Mouse (Mus musculus): ENCODE results near the gene Lin54. TPM values are rescaled to one million over a fixed set of nuclear protein-coding genes. Genes with fewer than 3 reads are reported as not detected.
A peak's percentile ranks its signal among the peaks of the same experiment; 100 is the strongest.
"Not testable (repeated sequence)": the region's sequence is repeated elsewhere in the genome, so short reads cannot be mapped to it uniquely, and the experiment has no call there.

The Lin54 gene
- polyA plus RNA-seq, 1 experiment from 2014 or later = 10.2 TPM

DNA sequence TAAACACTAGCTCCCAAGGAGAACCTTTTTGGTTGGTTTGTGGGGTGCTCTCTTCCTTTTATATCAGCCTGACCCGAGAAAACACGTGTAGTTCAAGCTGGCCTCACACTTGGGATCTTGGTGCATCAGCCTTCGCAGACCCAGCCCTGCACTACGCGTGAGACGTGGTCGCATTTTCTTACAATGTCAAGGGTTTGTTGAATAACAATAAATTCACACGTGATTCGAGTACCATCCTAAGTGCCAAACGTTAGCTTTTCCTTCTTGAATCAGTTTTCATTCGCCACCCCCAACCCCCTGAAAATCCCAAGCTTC lies 70.4 kb downstream of the Lin54 start:
- Histone ChIP-seq H3K27ac (ENCODE audit: low read length) (peak overlapping the region; percentile 87), H3K9me3 (ENCODE audit: control insufficient read depth, low read length) (no peaks in the 10 kb centered on the region)

DNA sequence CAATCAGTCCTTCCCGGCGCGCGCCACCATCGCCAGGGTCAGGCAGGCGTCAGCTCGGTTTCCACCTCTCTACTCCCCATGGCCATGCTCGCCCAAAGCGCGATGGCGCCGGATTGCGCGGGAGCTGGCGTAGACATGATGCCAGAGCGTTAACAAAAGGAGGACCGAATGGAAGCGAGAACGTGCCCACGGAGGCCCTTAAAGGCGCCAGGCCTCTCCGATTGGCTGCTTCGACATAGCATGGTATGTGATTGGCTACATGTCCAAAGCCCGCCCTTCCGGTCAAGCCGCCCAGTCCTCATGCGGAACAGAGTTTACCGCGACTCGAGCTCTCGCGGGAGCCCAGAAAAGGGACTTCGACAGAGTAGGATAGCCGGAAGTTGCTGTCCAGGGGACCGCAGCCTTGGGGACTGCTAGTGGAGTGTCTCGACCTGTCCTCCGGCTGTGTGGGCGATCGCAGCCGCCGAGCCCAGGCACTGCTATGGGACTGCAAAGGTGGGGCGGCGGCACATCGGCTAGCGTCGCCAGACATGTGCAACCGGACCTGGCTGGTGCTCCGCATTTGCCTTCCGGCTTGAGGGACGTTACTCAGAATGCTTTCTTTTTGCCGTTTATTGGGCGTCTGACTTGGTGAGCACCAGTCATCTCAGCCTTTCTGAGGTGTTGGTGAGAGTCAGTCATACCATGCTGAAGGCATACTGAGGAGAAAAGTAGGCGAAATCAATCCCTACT lies 70.9 kb downstream of the Lin54 start:
- Histone ChIP-seq H3K4me1 (ENCODE audit: control insufficient read depth, insufficient read depth, low read length) (peaks cover 32% of the 10 kb centered on the region), H3K4me2 (ENCODE audit: low read depth, low read length) (peak overlapping the region; percentile 82), H3K9me3 (ENCODE audit: control insufficient read depth, low read length) (no peaks in the 10 kb centered on the region), H3K9ac (ENCODE audit: low read depth, low read length) (peak overlapping the region; percentile 93), H3K27me3 (replicated peaks; ENCODE audit: control insufficient read depth, insufficient read depth, low read length) (no peaks in the 10 kb centered on the region), H3K27ac (ENCODE audit: low read length) (peak overlapping the region; percentile 89), H3K36me3 (ENCODE audit: control insufficient read depth, insufficient read depth, low read length) (peaks cover 2% of the 10 kb centered on the region; the same call in 1 of the 2 replicates), H3K4me3 (ENCODE audit: low read length) (peak overlapping the region; percentile 61)
- under 1% methylated on average over 53 of the region's 53 CpGs for WGBS
- ATAC-seq = peak; percentile 99

More for the DNA sequence above, 70.4 kb downstream of the Lin54 start:
- peaks cover 29% of the 10 kb centered on the region for H3K4me1 ChIP-seq (ENCODE audit: control insufficient read depth, insufficient read depth, low read length)
- peaks cover 2% of the 10 kb centered on the region; the same call in 1 of the 2 replicates for H3K36me3 ChIP-seq (ENCODE audit: control insufficient read depth, insufficient read depth, low read length)
- ATAC-seq = peak; percentile 11; the same call in 1 of the 2 replicates
- H3K4me3 ChIP-seq (ENCODE audit: low read length) = peak overlapping the region; percentile 61
- no peaks in the 10 kb centered on the region for H3K27me3 ChIP-seq (replicated peaks; ENCODE audit: control insufficient read depth, insufficient read depth, low read length)
- H3K9ac ChIP-seq (ENCODE audit: low read depth, low read length) = peak overlapping the region; percentile 82
- H3K4me2 ChIP-seq (ENCODE audit: low read depth, low read length) = peak overlapping the region; percentile 82
- 4% methylated on average over 11 of the region's 11 CpGs for WGBS

DNA sequence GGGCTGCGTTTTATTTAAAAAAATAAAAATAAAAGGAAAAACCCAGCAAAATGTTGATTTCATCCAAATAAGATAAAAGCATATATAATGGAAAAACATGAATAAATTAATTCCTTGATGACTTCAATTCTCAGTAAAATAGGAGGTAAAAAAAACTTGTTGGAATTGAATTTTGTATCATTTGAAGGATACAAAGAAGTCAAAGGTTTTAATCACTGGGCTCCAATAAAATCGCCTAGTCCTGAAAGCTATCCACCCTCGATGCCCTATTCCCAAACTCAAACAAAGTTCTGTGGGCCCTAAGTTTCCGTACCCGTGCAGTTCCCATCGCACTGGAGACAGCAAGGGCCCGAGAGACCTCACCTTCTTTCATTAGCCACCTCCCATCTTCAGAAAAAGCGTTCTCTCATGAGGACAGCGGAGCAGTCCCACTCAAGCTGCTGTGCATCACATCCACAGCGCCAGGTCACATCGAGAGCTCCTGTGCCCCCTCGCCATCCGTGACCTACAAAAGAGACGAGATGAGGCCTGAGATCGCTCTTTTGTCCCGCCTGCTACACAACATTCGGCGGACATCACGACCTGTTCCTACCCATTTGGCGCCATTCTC lies 71.6 kb downstream of the Lin54 start:
- Histone ChIP-seq H3K4me2 (ENCODE audit: low read depth, low read length) (peak overlapping the region; percentile 69), H3K4me3 (ENCODE audit: low read length) (peak overlapping the region; percentile 61), H3K4me1 (ENCODE audit: control insufficient read depth, insufficient read depth, low read length) (peaks cover 36% of the 10 kb centered on the region), H3K27me3 (replicated peaks; ENCODE audit: control insufficient read depth, insufficient read depth, low read length) (no peaks in the 10 kb centered on the region), H3K36me3 (ENCODE audit: control insufficient read depth, insufficient read depth, low read length) (peaks cover 2% of the 10 kb centered on the region; the same call in 1 of the 2 replicates), H3K9ac (ENCODE audit: low read depth, low read length) (peak overlapping the region; percentile 93), H3K27ac (ENCODE audit: low read length) (peak overlapping the region; percentile 89), H3K9me3 (ENCODE audit: control insufficient read depth, low read length) (no peaks in the 10 kb centered on the region)
- under 1% methylated on average over 20 of the region's 20 CpGs for WGBS
- peak; percentile 51 for ATAC-seq

DNA sequence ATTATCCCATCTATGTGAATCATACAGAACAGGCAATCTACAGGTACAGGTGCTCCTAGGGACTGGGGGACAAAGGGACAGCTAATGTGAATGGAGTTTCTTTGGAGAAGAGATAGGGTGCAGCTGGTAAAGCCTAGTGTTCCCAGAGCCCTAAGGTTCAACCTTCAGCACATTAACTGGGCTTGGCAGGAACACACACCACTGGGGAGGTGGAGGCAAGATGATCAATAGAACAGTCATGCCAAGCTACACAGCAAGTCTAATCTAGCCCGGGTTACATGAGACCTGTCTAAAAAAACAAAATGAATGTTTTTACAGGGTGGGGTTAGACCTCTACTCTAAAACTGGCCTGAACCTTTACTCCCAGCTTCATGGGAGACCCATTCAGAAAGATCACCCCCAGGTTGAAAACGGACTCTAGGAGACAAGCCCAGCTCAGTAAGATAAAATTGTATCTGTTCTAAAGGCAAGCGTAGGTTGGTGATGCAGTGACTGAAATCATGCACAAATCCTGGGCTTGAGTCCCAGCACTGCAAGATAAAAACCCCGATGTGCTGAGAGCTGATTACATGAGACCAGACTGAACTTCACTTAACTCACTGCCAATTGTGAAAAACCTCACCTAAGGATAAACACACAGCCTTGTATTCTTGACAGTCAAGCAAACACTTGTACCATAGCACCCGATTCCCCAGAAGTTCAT lies 72.3 kb downstream of the Lin54 start:
- no peaks in the 10 kb centered on the region for H3K27me3 ChIP-seq (replicated peaks; ENCODE audit: control insufficient read depth, insufficient read depth, low read length)
- ATAC-seq = no peak
- H3K9ac ChIP-seq (ENCODE audit: low read depth, low read length) = peak overlapping the region; percentile 93
- peak overlapping the region; percentile 61 for H3K4me3 ChIP-seq (ENCODE audit: low read length)
- peaks cover 2% of the 10 kb centered on the region; the same call in 1 of the 2 replicates for H3K36me3 ChIP-seq (ENCODE audit: control insufficient read depth, insufficient read depth, low read length)
- 7% methylated on average over 5 of the region's 5 CpGs for WGBS
- H3K4me1 ChIP-seq (ENCODE audit: control insufficient read depth, insufficient read depth, low read length) = peaks cover 39% of the 10 kb centered on the region
- peak overlapping the region; percentile 69 for H3K4me2 ChIP-seq (ENCODE audit: low read depth, low read length)
- no peaks in the 10 kb centered on the region for H3K9me3 ChIP-seq (ENCODE audit: control insufficient read depth, low read length)
- H3K27ac ChIP-seq (ENCODE audit: low read length) = no peak overlapping the region

DNA sequence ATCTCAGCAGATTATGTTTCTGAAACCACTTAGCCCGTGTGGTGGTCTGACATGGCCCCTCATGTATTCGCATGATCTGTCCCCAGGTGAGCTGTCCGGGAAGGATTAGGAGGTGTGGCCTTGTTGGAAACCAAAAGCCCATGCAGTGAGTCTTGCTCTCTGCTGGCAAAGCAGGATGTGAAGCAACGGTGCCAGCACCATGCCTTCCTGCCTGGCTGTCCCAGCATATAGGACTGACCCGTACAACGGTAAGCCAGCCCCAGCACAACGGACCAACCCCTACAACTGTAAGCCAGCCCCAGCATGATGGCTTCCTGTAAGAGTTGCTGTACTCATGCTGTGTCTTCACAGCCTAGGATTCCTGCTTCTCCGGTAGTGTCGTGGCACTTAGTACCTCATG lies 73.2 kb downstream of the Lin54 start:
- H3K4me3 ChIP-seq (ENCODE audit: low read length) = peak overlapping the region; percentile 61
- peaks cover 5% of the 10 kb centered on the region; the same call in 1 of the 2 replicates for H3K36me3 ChIP-seq (ENCODE audit: control insufficient read depth, insufficient read depth, low read length)
- peaks cover 45% of the 10 kb centered on the region for H3K4me1 ChIP-seq (ENCODE audit: control insufficient read depth, insufficient read depth, low read length)
- peak overlapping the region; percentile 93 for H3K9ac ChIP-seq (ENCODE audit: low read depth, low read length)
- H3K9me3 ChIP-seq (ENCODE audit: control insufficient read depth, low read length) = no peaks in the 10 kb centered on the region
- H3K27me3 ChIP-seq (replicated peaks; ENCODE audit: control insufficient read depth, insufficient read depth, low read length) = no peaks in the 10 kb centered on the region
- ATAC-seq = no peak
- no peak overlapping the region for H3K27ac ChIP-seq (ENCODE audit: low read length)
- WGBS = 43% methylated on average over 9 of the region's 9 CpGs
- peak overlapping the region; percentile 69 for H3K4me2 ChIP-seq (ENCODE audit: low read depth, low read length)

DNA sequence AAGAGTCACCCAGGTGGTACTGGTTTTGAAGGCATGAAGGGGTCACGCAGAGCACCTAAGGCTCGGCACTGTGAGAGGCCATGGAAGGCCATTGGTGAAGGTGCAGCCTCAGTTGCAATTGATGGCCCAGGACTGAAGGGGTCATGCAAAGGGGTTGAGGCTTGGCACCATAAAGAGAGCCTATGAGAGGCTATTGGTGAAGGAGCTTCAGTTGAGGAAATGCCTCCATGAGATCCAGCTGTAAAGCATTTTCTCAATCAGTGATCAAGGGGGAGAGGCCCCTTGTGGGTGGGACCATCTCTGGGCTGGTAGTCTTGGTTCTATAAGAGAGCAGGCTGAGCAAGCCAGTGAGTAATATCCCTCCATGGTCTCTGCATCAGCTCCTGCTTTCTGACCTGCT lies 74.6 kb downstream of the Lin54 start:
- H3K4me1 ChIP-seq (ENCODE audit: control insufficient read depth, insufficient read depth, low read length) = peaks cover 40% of the 10 kb centered on the region
- not testable (repeated sequence) for H3K4me2 ChIP-seq (ENCODE audit: low read depth, low read length)
- 80% methylated on average over 2 of the region's 2 CpGs for WGBS

DNA sequence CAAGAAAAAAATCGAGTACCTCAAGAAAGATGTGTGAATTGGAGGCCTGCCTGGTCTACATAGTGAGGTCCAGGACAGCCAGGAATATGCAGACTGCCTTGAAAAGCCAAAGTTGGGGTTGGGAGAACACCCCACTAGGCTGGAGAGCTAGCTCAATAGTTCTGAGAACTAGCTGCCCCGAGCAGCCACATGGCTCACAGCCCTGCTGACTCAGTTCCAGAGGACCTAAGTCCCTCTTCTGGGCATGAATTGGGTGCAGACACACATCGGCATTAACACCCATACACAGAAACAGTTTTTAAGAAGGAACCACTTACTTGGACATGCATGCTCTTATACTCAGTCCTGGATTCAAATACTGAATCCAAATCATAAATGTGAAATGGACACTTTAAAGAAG lies 76.2 kb downstream of the Lin54 start:
- no peak for ATAC-seq
- no peaks in the 10 kb centered on the region for H3K9me3 ChIP-seq (ENCODE audit: control insufficient read depth, low read length)
- no peaks in the 10 kb centered on the region for H3K27me3 ChIP-seq (replicated peaks; ENCODE audit: control insufficient read depth, insufficient read depth, low read length)
- 74% methylated on average over 3 of the region's 3 CpGs for WGBS
- peak overlapping the region; percentile 29 for H3K4me2 ChIP-seq (ENCODE audit: low read depth, low read length)
- H3K4me3 ChIP-seq (ENCODE audit: low read length) = peak overlapping the region; percentile 13; the same call in 1 of the 2 replicates
- H3K27ac ChIP-seq (ENCODE audit: low read length) = no peak overlapping the region
- H3K4me1 ChIP-seq (ENCODE audit: control insufficient read depth, insufficient read depth, low read length) = peaks cover 34% of the 10 kb centered on the region
- peaks cover 18% of the 10 kb centered on the region for H3K36me3 ChIP-seq (ENCODE audit: control insufficient read depth, insufficient read depth, low read length)
- 0 out of 2 replicates have a peak overlapping the region, but pooled peaks have one; percentile 26 for H3K9ac ChIP-seq (ENCODE audit: low read depth, low read length)

More for the DNA sequence above, 74.6 kb downstream of the Lin54 start:
- not testable (repeated sequence) for H3K27ac ChIP-seq (ENCODE audit: low read length); H3K4me3 ChIP-seq (ENCODE audit: low read length); H3K9me3 ChIP-seq (ENCODE audit: control insufficient read depth, low read length); H3K27me3 ChIP-seq (replicated peaks; ENCODE audit: control insufficient read depth, insufficient read depth, low read length); H3K9ac ChIP-seq (ENCODE audit: low read depth, low read length); ATAC-seq
- H3K36me3 ChIP-seq (ENCODE audit: control insufficient read depth, insufficient read depth, low read length) = peaks cover 12% of the 10 kb centered on the region; the same call in 1 of the 2 replicates

DNA sequence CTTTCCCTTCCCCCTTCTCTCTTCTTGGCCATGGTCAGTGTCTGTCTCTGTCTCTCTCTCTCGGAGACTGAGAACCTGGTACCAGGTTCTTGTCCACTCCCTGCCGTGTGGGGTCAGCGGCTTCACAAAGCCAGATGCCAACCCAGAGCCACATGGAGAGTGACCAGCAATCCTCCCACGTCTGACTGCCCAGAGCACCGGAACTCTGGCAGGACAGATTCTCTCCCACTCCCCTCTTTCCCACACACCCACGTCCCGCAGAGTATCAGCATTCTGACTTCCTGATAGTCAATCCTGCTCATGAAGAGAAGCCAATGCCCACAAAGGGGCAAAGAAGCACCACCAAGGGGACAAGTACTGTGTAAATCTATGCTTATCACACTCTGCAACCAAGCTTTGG lies 76.8 kb downstream of the Lin54 start:
- Histone ChIP-seq H3K4me3 (ENCODE audit: low read length) (no peak overlapping the region), H3K9me3 (ENCODE audit: control insufficient read depth, low read length) (no peaks in the 10 kb centered on the region), H3K27ac (ENCODE audit: low read length) (no peak overlapping the region), H3K9ac (ENCODE audit: low read depth, low read length) (0 out of 2 replicates have a peak overlapping the region, but pooled peaks have one; percentile 1), H3K36me3 (ENCODE audit: control insufficient read depth, insufficient read depth, low read length) (peaks cover 19% of the 10 kb centered on the region), H3K4me2 (ENCODE audit: low read depth, low read length) (no peak overlapping the region), H3K27me3 (replicated peaks; ENCODE audit: control insufficient read depth, insufficient read depth, low read length) (no peaks in the 10 kb centered on the region), H3K4me1 (ENCODE audit: control insufficient read depth, insufficient read depth, low read length) (peaks cover 34% of the 10 kb centered on the region)
- 71% methylated on average over 7 of the region's 7 CpGs for WGBS
- ATAC-seq = no peak

DNA sequence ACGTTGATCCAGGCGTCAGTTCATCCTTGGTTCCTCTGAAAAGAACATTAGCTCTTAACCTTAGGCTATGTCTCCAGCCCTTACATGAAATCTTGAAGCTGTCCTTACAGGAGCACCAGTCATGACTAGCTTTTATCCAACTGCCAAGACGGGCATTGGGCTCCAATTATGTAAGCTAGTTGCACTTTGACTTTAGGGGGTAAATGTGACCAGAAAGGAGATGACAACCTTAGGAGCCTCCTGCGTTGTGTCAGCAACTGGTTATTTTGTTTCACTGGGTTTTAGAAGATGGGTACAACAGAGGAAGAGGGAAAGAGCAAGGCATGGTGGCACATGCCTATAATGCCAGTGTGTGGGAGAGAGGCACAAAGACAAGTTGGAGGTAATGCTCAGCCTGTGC lies 81.6 kb downstream of the Lin54 start:
- Histone ChIP-seq H3K4me3 (ENCODE audit: low read length) (no peak overlapping the region), H3K9ac (ENCODE audit: low read depth, low read length) (no peak overlapping the region), H3K4me1 (ENCODE audit: control insufficient read depth, insufficient read depth, low read length) (peaks cover 16% of the 10 kb centered on the region), H3K27me3 (replicated peaks; ENCODE audit: control insufficient read depth, insufficient read depth, low read length) (no peaks in the 10 kb centered on the region), H3K4me2 (ENCODE audit: low read depth, low read length) (no peak overlapping the region), H3K9me3 (ENCODE audit: control insufficient read depth, low read length) (no peaks in the 10 kb centered on the region), H3K27ac (ENCODE audit: low read length) (peak overlapping the region; percentile 5; the same call in 1 of the 2 replicates), H3K36me3 (ENCODE audit: control insufficient read depth, insufficient read depth, low read length) (peaks cover 16% of the 10 kb centered on the region)
- no peak for ATAC-seq
- WGBS = 66% methylated on average over 4 of the region's 4 CpGs
